Mouse (Mus musculus): ENCODE measurements around the gene Jak3.

DNA sequence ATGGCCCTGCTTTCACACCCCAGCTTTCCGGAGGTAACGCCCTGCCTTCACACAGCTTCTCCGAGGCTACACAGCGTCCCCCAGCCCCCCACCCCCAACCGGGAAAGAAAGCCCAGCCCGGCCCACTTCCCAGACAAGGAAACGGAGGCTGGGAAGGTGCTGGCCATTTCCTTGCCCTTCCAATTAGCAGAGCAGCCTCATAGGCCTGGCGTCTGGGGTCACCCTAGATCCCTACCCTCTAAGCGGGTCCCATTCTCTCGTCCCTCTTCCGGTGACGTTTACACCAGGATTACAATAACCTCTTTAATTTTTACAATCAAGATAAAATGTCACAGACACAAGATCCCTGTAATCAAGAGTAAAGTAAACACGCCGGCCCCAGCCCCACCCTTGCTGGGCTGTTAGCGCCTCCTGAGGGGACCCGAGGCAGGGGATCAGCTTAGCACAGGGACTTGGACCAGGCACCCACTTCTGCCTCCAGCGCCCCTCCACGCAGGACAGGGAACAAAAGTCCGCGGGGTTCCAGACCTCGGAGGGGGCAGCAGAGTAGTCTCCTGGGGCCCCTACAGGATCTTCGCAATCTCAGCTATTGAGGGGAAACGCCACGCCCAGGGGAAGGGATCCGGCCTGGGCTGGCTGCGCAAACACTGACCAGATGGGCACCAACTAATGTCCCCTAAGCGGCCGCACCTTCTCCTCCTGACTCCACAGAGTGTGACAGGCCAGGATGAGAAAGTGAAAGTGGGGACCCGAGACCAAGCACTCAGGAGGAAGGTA, 24.6 kb downstream of the Jak3 start:
- TF ChIP-seq CTCF (IDR thresholded peaks at IDR 0.05; ENCODE audit: control insufficient read depth, insufficient read depth, low read length): no peak
- TF ChIP-seq POLR2A (IDR thresholded peaks at IDR 0.05; ENCODE audit: borderline replicate concordance, control insufficient read depth, low read depth, low read length): no peak

Data from bone marrow, adult 2 months (tissue).